Mouse (Mus musculus) MEL (cell line): ENCODE data around the gene Arhgef3. TPM values are rescaled to one million over a fixed set of nuclear protein-coding genes. Genes with fewer than 3 reads are reported as not detected.

Experiments used
- DNase-seq: peaks from one replicate; pipeline ENCODE4 v3.0.0; 2011; ENCODE audit warnings: low read depth, low spot score
- H3K27ac ChIP-seq: 2 replicates; pipeline ENCODE4 v1.5.1; 2012; ENCODE audit warnings: low read depth, mild to moderate bottlenecking, control low read depth, low read length, moderate library complexity; ENCODE audit not compliant: control insufficient read depth
- H3K27me3 ChIP-seq, 2 experiments: fragments of 150-350 bp in 1 of 2; sonication (generic) in 1 of 2; 2 replicates each; pipeline ENCODE4 v1.6.1; 2012; ENCODE audit warnings: low read length in 2 of 2, mild to moderate bottlenecking in 2 of 2, improper control_type of control experiment in 1 of 2, moderate library complexity in 1 of 2; ENCODE audit not compliant: insufficient read depth in 2 of 2, control insufficient read depth in 1 of 2
- H3K36me3 ChIP-seq, 2 experiments: 2 replicates each; pipeline ENCODE4 v1.6.1; 2012 to 2014; ENCODE audit warnings: low read length in 2 of 2, improper control_type of control experiment in 1 of 2, inconsistent platforms in 1 of 2, mild to moderate bottlenecking in 1 of 2; ENCODE audit not compliant: insufficient read depth in 2 of 2, control insufficient read depth in 1 of 2
- H3K4me1 ChIP-seq, 2 experiments: fragments of 150-350 bp in 1 of 2; sonication (generic) in 1 of 2; 2 replicates each; pipeline ENCODE4 v1.6.1; 2012; ENCODE audit warnings: low read length in 2 of 2, improper control_type of control experiment in 1 of 2, mild to moderate bottlenecking in 1 of 2; ENCODE audit not compliant: insufficient read depth in 2 of 2, control insufficient read depth in 1 of 2
- H3K4me3 ChIP-seq, 2 experiments: fragments of 150-350 bp in 1 of 2; sonication (generic) in 1 of 2; 2 replicates each; pipeline ENCODE4 v1.5.1; 2012; ENCODE audit warnings: low read depth in 2 of 2, low read length in 2 of 2, mild to moderate bottlenecking in 2 of 2, moderate library complexity in 2 of 2, control low read depth in 1 of 2, improper control_type of control experiment in 1 of 2; ENCODE audit not compliant: control insufficient read depth in 1 of 2, insufficient read depth in 1 of 2
- H3K79me2 ChIP-seq: 2 replicates; pipeline ENCODE4 v1.6.1; 2012; ENCODE audit warnings: mild to moderate bottlenecking, low read length, moderate library complexity; ENCODE audit not compliant: control insufficient read depth, poor library complexity, insufficient read depth
- H3K9ac ChIP-seq: 2 replicates; pipeline ENCODE4 v1.6.1; 2012; ENCODE audit warnings: low read depth, mild to moderate bottlenecking, control low read depth, low read length, moderate library complexity; ENCODE audit not compliant: control insufficient read depth, poor library complexity, severe bottlenecking
- H3K9me3 ChIP-seq: fragments of 150-350 bp; sonication (generic); replicated peaks from 2 replicates; pipeline ENCODE4 v1.6.1; 2012; ENCODE audit warnings: mild to moderate bottlenecking, low read length, improper control_type of control experiment, moderate library complexity; ENCODE audit not compliant: insufficient read depth
- CTCF ChIP-seq, 3 experiments: IDR thresholded peaks in 2 of 3; conservative IDR thresholded peaks in 1 of 3; 2 replicates each; pipeline ENCODE4 v1.5.1; 2011 to 2012; ENCODE audit warnings: low read length in 3 of 3, low read depth in 2 of 3, mild to moderate bottlenecking in 2 of 3, improper control_type of control experiment in 1 of 3, inconsistent platforms in 1 of 3, mixed read lengths in 1 of 3, moderate library complexity in 1 of 3; ENCODE audit not compliant: control insufficient read depth in 1 of 3, insufficient read depth in 1 of 3, poor library complexity in 1 of 3, severe bottlenecking in 1 of 3
- GATA1 ChIP-seq: IDR thresholded peaks from 2 replicates; pipeline ENCODE4 v1.6.1; 2011; ENCODE audit warnings: low read depth, low read length, improper control_type of control experiment
- HCFC1 ChIP-seq: IDR thresholded peaks from 2 replicates; pipeline ENCODE4 v1.6.1; 2012; ENCODE audit warnings: low read depth, mild to moderate bottlenecking, inconsistent platforms, low read length, improper control_type of control experiment, moderate library complexity
- KAT2A ChIP-seq: conservative IDR thresholded peaks from 2 replicates; pipeline ENCODE4 v1.6.1; 2012; ENCODE audit warnings: low read depth, low read length, improper control_type of control experiment, inconsistent platforms
- MAFK ChIP-seq: IDR thresholded peaks from 2 replicates; pipeline ENCODE4 v1.6.1; 2011; ENCODE audit warnings: low read depth, mild to moderate bottlenecking, low read length, improper control_type of control experiment, borderline replicate concordance
- MAX ChIP-seq: IDR thresholded peaks from 2 replicates; pipeline ENCODE4 v1.6.1; 2011; ENCODE audit warnings: low read length, improper control_type of control experiment
- NRF1 ChIP-seq: IDR thresholded peaks from 2 replicates; pipeline ENCODE4 v1.6.1; 2014; ENCODE audit warnings: low read depth, mild to moderate bottlenecking, inconsistent platforms, low read length, improper control_type of control experiment, moderate library complexity; ENCODE audit not compliant: poor library complexity, insufficient read depth, severe bottlenecking
- POLR2AphosphoS2 ChIP-seq: IDR thresholded peaks from 2 replicates; pipeline ENCODE4 v1.6.1; 2011; ENCODE audit warnings: low read length, improper control_type of control experiment
- POLR2AphosphoS5 ChIP-seq: IDR thresholded peaks from 2 replicates; pipeline ENCODE4 v1.6.1; 2012; ENCODE audit warnings: low read depth, borderline replicate concordance, mild to moderate bottlenecking, inconsistent platforms, low read length, moderate library complexity, mixed read lengths
- RCOR1 ChIP-seq: IDR thresholded peaks from 2 replicates; pipeline ENCODE4 v1.6.1; 2012; ENCODE audit warnings: low read depth, mild to moderate bottlenecking, inconsistent platforms, low read length, improper control_type of control experiment
- SIN3A ChIP-seq: IDR thresholded peaks from 2 replicates; pipeline ENCODE4 v1.6.1; 2012; ENCODE audit warnings: low read length, improper control_type of control experiment, inconsistent platforms
- SMC3 ChIP-seq: IDR thresholded peaks from 2 replicates; pipeline ENCODE4 v1.6.1; 2011; ENCODE audit warnings: low read depth, low read length, improper control_type of control experiment
- TAL1 ChIP-seq: IDR thresholded peaks from 2 replicates; pipeline ENCODE4 v1.6.1; 2012; ENCODE audit warnings: mild to moderate bottlenecking, inconsistent platforms, low read length, moderate library complexity, mixed read lengths
- UBTF ChIP-seq: IDR thresholded peaks from 2 replicates; pipeline ENCODE4 v1.6.1; 2012; ENCODE audit warnings: low read depth, mild to moderate bottlenecking, inconsistent platforms, low read length, improper control_type of control experiment, moderate library complexity, borderline replicate concordance; ENCODE audit not compliant: insufficient read depth
- USF1 ChIP-seq: IDR thresholded peaks from 2 replicates; pipeline ENCODE4 v1.6.1; 2014; ENCODE audit warnings: low read depth, mild to moderate bottlenecking, inconsistent platforms, low read length, improper control_type of control experiment, moderate library complexity
- ZC3H11A ChIP-seq: IDR thresholded peaks from 2 replicates; pipeline ENCODE4 v1.6.1; 2012; ENCODE audit warnings: low read depth, mild to moderate bottlenecking, inconsistent platforms, low read length, improper control_type of control experiment
- ZKSCAN1 ChIP-seq: IDR thresholded peaks from 2 replicates; pipeline ENCODE4 v1.6.1; 2012; ENCODE audit warnings: low read depth, mild to moderate bottlenecking, inconsistent platforms, low read length, improper control_type of control experiment, moderate library complexity
- ZMIZ1 ChIP-seq: IDR thresholded peaks from 2 replicates; pipeline ENCODE4 v1.6.1; 2012; ENCODE audit warnings: low read depth, mild to moderate bottlenecking, inconsistent platforms, low read length, improper control_type of control experiment, moderate library complexity
- ZNF384 ChIP-seq: IDR thresholded peaks from 2 replicates; pipeline ENCODE4 v1.6.1; 2012; ENCODE audit warnings: low read depth, mild to moderate bottlenecking, inconsistent platforms, low read length, improper control_type of control experiment
- polyA plus RNA-seq, 2 experiments: library from polyadenylated mRNA; stranded (reverse) in 1 of 2; unstranded in 1 of 2; fragments of >175 nt in 1 of 2; fragments of >200 nt in 1 of 2; gene quantifications; 2 replicates each; pipeline versions ENCODE4 v1.2.1 to v1.2.4; 2012; ENCODE audit warnings: low replicate concordance in 2 of 2, low read depth in 1 of 2; ENCODE audit not compliant: insufficient read length in 2 of 2, insufficient read depth in 1 of 2, missing spikeins in 1 of 2
- total RNA-seq: library from RNA; depleted of rRNA; stranded (reverse); fragments of 300-350 nt; gene quantifications from 2 replicates; pipeline ENCODE4 v1.2.3, GENCODE M21; 2012

The Arhgef3 gene
- total and polyA plus RNA-seq, 3 experiments = 2.1 to 2.7 TPM; not detected in 1

DNA sequence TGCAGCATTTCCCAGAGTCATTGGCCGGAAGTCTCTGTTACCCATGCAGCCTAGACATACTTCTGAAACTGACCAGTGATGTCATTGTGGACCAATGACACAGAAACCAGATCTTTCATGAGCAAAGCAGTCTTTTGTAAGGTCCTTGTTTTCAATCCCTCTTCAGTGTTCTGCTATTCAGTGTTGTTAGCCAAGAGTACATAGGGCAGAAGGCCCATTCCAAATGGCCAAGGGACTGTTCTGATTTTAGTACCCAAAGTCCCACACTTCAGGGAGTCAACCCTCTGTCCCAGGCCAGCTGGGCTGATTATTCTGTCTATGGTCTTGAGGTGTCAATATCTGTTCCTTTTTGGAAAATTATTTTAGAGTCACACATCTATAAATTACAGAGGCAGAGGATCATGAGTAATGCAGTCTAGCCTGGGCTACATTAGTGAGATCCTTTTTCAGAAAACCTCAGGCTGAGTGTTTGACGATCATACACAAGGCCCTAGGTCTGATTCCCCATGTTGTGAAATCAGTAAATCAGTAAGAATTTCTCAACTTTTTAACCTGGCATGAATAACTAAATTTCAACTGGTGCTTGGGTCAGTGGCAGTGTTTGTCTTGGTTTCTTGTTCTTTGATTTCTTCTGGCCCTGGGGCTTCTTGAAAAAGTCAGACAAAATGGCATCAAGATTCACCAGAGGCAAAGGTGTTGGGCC is 97.2 kb downstream of the Arhgef3 start:
- H3K27me3 ChIP-seq = no peaks in the 10 kb centered on the region; a peak in 2 of 4 replicates
- H3K79me2 ChIP-seq = no peaks in the 10 kb centered on the region
- no peak overlapping the region for H3K4me3 ChIP-seq
- H3K27ac ChIP-seq = no peak overlapping the region
- no peaks in the 10 kb centered on the region for H3K9me3 ChIP-seq
- H3K4me1 ChIP-seq = no peaks in the 10 kb centered on the region
- H3K36me3 ChIP-seq = no peaks in the 10 kb centered on the region
- TF ChIP-seq POLR2AphosphoS5 = no peak
- TF ChIP-seq CTCF (IDR thresholded peaks at IDR 0.05 in 2 of 3, conservative IDR thresholded peaks at IDR 0.05 in 1 of 3; ENCODE audit: control insufficient read depth in 1 of 3, insufficient read depth in 1 of 3, low read depth in 2 of 3, low read length in 3 of 3, poor library complexity in 1 of 3, severe bottlenecking in 1 of 3) = no peak
- TF ChIP-seq ZNF384 = no peak
- no peak for TF ChIP-seq KAT2A
- no peak for TF ChIP-seq SIN3A
- TF ChIP-seq USF1 = no peak
- no peak for TF ChIP-seq SMC3
- no peak for TF ChIP-seq TAL1
- TF ChIP-seq MAFK = no peak
- no peak for TF ChIP-seq ZC3H11A
- TF ChIP-seq POLR2AphosphoS2 = no peak
- TF ChIP-seq ZMIZ1 = no peak
- no peak for TF ChIP-seq MAX
- TF ChIP-seq ZKSCAN1 = no peak
- no peak for TF ChIP-seq RCOR1
- TF ChIP-seq HCFC1 = no peak
- DNase-seq = no peak
- H3K9ac ChIP-seq = no peak overlapping the region

DNA sequence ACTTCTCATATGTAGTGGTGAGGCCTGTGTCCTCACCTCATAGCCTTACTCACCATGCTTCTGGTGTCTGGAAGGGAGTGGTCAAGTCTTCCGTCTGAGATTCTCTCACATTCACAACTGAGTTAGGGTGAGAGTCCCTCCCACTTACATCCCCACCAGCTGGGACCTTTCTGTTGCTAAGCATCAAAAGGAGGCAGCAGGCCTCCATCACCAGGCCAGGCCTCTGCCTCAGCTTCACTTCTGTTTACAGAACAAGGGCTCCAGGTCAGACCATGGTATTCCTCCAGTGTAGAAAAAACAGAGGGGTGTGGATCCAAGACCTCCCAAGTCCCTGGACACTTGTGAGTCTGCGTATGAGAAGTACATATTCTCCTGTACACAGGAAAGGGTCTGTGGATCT is 99.5 kb downstream of the Arhgef3 start:
- no peak for TF ChIP-seq UBTF
- TF ChIP-seq ZNF384 = no peak
- no peak for TF ChIP-seq NRF1
- no peak for TF ChIP-seq GATA1
- H3K9ac ChIP-seq = no peak overlapping the region
- H3K36me3 ChIP-seq = no peaks in the 10 kb centered on the region
- no peaks in the 10 kb centered on the region; a peak in 2 of 4 replicates for H3K27me3 ChIP-seq
- H3K9me3 ChIP-seq = no peaks in the 10 kb centered on the region
- no peak for DNase-seq
- no peaks in the 10 kb centered on the region for H3K4me1 ChIP-seq
- H3K4me3 ChIP-seq = no peak overlapping the region
- H3K27ac ChIP-seq = no peak overlapping the region
- no peaks in the 10 kb centered on the region for H3K79me2 ChIP-seq
